Mouse (Mus musculus) megakaryocyte-erythroid progenitor cell, adult 5-6 weeks (primary cell): ENCODE results near the gene C1qtnf1. TPM values are rescaled to one million over a fixed set of nuclear protein-coding genes. Genes with fewer than 3 reads are reported as not detected.
A peak's percentile ranks its signal among the peaks of the same experiment; 100 is the strongest.

Source experiments
- ATAC-seq: replicated peaks from 2 replicates; pipeline ENCODE4 v1.8.0; 2016; ENCODE audit warnings: mild to moderate bottlenecking, inconsistent platforms; ENCODE audit not compliant: severe bottlenecking, poor library complexity, low FRiP score, low TSS enrichment
- total RNA-seq, 2 experiments: library from RNA; stranded (forward) in 1 of 2; stranded (reverse) in 1 of 2; fragments of 200-1000, 215-1000 nt in 1 of 2; fragments of >200 nt in 1 of 2; fragmentation: Nextera tagmentation in 1 of 2; gene quantifications; 2 replicates each; pipeline ENCODE4 v1.2.3; 2014 to 2017

The C1qtnf1 gene
- total RNA-seq, 2 experiments from 2014 or later: not detected

DNA sequence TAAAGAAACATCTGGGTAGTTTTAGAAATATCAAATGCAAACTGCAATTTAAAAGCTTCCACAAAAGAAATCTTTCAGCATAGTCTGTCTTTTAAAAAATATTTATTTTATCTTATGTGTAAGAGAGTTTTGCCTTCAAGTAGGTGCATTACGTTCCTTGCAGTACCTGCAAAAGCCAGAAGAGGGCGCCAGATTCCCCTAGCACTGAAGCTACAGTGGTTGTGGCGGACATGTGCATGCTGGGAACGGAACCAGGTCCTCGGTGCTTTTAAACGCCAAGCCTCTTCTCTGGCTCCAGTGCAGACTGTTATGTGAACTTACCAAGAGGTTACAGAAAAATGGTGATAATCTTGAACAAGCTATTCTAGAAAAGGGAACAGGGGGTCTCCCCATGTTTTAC, 32.3 kb downstream of the C1qtnf1 start:
- ATAC-seq: no peak

DNA sequence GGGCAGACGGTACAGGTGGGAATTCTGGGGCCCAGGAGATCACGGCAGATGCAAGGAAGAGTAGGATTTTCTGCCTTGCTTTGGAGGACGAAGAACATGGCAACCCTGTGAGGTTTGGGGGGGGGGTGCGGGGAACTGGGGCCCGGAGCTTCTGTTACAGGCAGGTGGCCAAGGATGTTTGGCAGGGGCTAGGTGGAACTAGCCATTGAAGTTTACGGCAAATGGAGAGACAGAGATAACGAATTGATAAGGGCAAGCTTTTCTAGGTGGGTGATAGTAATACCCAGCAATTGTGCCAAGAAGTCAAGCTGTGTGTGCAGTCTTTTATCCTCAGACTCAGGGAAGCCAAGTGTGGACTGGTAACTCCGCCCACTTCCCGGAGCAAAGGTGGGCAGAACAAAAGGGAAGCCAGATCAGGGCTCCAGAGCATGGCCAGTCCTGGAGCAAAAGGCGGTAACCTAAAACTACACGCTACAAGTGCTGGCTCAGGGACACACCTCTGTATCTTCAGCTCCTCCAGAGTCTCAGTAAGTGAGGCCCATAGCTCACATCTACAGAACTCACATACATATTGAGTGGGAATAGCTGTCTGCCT, 39.5 kb downstream of the C1qtnf1 start:
- ATAC-seq: peak; percentile 66

DNA sequence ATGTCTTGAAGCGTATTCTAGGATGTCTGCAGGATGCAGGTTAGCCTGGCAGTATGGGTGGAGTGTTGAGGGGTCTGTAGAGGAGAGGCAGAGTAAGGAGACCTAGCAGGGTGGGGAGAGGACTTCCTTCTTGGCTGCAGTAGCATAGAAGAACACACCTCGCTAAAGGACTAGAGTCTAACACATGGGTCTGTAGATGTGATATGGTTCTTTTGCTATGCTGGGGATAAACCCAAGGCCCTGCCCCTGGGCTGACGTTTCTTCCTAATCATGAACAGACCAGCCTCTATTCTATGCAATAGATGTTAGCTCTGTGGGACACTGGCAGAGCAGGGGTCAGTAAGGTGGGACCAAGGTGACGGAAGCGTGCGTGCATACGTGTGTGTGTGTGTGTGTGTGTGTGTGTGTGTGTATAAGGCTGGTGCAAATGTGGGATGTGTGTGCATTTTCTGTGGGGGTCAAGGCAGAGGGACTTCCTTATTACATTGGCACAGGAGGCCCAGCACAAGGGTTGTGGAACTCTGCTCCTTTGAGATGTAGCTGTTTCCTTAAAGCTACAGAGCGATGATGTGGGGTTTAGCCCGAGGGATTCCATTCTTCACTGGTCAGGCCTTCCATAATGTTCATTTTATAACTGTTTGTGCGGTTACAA, 41.6 kb downstream of the C1qtnf1 start:
- peak; percentile 29 for ATAC-seq

DNA sequence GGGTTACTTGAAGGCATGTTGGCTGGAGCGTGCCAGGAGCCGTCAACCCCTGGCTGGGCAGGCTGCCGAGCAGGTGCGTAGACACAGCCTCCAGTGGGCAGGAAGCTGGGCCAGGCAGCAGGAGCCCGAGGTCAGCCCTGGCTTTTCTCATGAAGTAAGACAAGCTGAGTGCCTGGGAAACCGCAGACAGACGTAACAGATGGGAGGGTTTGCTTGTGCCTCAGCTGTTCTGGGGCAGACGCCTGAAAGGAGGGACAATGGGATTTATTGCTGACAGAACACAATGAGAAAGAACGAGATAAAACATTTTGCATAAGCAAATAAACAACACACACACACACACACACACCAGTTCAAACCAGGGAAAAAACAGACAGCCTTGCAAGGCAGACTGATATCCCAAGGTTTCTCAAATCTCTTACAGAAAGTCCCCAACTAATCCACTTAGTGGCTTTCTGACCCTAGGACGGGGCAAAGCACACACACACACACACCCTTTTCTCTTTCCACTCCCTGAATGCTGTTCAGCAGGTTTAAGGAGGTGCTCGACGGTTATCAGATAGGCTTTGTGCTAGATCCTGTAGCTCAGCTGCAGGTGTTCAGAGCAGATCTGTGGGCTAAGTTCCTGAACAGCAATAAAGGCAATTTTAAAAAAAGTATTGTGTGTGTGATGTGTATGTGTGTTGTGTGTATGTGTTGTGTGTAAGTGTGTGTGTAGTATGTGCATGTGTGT, 42.4 kb downstream of the C1qtnf1 start:
- ATAC-seq: peak; percentile 75

DNA sequence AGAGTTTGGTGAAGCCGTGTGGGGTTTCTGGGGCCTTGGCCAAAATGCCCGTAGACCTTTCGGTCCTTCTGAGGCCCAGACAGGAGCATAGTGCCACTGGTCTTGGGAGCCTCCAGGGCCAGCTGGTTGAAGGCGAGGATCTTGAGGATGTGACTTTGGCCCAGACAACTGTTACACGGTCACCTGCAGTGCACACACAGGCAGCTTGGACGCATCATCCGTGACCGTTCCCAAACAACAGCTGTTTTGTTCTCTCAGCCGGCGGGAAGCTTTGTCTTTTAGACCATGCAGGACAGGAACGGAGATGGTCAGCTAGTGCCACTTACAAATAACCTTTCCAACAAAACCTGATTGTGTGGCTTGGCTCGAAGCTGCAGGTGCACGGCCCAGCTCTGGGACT, 43.7 kb downstream of the C1qtnf1 start:
- ATAC-seq: no peak

DNA sequence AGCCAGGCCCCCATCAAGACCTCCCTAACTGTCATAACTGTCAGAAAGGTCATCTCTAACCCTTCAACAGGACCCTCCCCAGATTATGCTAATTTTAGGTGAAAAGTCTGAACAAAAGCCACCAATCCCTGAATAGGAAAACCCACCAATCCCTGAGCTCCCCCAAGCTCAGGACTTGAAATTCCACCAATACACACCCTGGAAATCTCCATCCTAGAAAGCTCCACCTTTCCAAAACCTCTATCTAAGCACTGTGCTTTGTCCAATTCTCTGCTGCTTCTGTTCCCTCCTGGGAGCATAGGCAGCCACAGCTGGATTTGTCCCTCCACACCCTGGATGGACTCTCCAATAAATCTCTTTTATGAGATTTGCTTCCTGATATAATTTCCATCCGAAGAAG, 45.2 kb downstream of the C1qtnf1 start:
- ATAC-seq: no peak

DNA sequence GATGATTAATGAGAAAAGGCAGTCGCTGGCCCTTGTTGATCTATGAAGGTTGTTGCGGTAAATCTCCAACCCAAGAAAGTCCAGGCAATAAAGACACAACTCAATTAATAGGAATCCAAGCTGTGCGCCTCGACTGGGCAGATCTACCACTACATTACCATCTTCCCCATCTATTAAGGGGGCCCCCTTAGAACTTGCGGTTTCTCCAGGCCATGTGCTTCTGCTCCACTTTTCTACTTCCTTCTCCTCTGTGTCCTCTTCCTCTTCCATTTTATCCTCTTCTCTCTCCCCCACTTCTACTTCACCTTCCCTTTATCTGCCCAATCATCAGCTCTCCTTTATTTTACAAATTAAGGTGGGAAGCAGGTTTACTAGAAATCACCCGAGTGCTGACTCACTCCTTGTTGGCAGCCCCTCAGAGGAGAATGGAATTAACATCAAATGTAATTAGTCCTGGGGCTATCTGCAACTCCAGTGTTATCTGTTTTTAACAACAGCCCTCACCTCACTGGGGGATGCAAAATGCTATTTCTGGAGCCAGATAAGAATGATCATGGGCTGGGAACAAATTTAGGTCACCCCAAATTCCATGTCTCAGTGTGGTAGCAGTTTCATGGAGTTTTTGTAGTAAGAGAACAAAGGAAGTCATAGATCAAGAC, 46.0 kb downstream of the C1qtnf1 start:
- ATAC-seq: no peak

DNA sequence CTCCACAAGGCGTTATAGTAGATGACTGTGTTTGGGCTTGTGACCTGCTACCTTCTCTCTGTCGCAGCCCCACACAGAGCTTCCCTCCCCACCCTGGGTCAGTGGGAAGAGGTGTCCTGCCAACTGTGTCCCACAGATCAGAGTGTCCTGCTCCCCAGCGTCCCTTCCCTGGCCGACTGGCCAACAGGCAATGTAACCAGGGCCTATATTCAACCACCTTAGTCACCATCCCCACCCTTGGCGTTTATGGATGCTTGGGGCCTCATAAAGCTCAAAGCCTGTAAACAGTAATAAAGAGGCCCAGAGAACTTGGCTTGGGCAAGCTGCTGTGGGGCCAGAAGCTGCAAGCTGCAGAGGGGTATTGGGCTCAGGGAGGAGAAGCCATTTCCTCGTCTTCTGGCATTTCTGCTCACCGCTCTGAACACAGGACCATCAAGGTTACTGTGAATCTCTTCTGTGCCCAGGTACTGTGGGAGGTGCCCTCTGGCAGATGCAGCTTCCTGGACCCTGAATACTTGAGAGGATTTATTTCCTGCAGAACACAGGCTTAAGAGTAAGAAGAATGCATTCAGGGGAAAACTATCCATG, 47.6 kb downstream of the C1qtnf1 start:
- no peak for ATAC-seq

DNA sequence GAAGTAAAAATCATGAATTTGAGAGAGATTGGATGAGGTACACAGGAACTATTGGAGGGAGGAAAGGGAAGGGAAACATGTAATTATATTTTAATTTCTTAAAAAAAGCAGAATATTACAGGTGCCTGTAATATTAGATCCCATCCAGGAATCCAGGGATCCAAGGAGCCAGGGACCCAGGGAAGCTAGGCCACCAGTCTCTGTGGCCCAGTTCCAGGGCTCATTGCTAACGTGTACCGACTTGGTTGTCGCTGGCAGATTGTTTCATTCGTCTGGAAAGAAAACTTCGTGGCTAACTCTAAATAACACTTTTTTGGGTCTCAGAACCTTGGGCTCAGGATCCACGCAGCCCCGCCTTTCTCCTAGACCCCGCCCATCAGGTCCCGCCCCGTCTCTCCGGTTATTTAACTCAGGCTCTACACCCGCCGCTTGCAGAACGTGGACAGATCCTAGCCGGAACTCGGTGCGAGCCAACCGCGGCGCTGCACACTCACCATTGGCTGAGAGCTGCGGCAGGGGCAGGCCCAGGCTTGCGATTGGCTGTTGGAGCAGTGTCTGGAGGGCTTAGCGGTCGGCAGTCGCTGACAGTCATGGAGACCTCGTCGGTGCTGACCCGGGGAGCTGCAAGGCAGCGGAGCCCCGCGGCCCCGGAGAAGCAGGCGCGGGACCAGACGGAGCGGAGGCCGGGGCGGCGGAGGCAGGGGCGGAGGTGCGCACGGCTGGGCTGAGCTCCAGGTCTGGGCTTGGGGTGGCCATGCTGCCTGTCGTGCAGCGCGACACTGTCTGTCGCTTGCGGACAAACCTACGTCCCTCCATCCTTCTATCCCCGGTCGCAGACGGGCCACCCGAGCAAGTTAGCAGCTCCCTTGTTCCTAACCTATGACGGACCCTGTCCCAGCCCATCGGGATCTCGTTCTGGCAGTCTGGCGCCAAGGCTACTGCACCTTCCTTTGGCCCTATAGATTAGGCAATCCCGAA, 48.7 kb downstream of the C1qtnf1 start, which contains the start of gene Engase:
Gene Engase, plus strand, starts transcription at position 434 of the 978 bp plus-strand sequence.
- ATAC-seq: peak; percentile 99

DNA sequence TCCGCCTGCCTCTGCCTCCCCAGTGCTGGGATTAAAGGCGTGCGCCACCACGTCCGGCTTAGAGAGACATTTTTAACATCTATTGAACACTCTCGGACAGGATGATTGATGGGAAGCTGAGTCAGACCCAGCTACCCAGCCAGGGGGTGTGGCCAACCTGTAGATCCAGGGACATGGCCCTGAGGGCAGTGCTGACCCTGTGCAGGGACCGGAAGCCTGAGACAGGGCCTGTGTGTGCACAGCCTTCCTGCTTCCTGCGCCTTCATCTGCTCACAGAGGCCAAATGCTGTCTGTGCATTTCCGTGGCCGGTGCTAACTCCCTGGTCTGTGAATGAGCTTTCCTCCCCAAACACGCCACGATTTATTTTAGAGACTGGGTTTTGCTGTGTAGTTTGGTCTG, 51.8 kb downstream of the C1qtnf1 start:
- no peak for ATAC-seq

DNA sequence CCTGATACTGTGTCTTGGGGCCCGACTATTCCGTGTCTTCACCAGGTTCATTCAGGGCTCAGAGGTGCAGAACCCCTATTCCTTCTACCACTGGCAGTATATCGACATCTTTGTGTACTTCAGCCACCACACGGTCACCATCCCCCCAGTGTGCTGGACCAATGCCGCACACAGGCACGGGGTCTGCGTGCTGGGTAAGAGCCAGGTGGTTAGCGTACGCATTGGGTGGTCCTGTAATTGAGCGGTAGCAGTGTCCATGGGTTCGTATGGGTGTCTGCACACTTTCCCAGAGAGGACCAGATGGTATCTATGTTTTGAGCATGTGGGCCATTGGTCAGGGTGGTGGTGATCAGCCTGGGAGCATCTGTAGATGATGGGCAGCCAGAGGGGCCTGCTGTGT, 53.2 kb downstream of the C1qtnf1 start:
- no peak for ATAC-seq

DNA sequence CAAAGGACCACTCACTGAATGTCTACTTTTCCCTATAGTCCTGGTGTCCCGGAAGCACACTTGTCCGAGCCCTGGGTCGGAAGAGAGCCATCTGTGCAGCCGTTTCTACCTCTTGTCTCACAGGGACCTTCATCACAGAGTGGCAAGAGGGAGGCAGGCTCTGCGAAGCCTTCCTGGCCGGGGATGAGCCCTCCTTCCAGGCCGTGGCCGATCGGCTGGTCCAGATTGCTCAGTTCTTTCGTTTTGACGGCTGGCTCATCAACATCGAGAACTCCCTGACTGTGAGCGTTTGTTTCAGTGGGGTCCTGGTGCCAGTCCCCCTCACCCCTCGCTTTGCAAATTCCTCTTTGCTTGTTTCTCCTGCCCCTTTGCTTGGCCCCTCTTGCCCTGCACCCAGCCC, 53.7 kb downstream of the C1qtnf1 start:
- ATAC-seq: no peak

DNA sequence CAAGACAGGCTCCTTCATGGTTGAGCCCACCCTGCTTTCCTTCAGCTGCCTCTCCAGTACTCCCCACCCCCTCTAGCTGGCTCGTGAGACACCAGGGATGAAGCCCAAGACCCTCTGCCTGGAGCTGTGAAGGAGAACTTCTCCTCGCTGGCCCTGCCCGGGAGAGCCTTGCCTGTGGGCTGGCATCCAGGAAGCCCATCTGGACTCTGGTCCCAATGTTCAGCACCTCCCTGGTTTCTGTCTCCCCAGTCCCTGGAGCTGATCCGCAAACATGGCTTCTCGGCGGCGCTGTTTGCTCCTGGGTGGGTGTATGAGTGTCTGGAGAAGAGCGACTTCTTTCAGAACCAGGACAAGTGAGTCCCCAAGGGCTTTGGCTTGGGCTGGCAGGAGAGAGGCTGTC, 56.2 kb downstream of the C1qtnf1 start:
- ATAC-seq: no peak

DNA sequence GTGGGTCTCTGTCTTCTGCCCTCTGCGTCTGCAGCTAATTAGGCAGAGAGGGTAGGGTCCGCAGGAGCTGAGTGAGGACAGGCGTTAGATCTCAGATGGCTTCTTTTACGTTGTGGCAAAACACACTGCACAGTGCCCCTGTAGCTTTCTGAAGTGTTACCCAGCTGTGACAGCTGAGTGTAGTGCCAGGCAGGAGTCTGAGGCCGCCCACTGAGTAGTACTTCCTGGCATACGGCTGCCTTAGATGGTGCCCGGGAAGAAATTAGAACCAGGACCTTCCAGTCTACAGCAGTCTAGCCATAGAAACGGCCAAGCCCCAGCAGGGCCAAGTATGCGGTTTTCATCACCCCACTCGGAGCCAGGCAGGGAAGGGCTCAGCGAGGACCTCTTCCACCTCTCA, 57.3 kb downstream of the C1qtnf1 start:
- no peak for ATAC-seq

DNA sequence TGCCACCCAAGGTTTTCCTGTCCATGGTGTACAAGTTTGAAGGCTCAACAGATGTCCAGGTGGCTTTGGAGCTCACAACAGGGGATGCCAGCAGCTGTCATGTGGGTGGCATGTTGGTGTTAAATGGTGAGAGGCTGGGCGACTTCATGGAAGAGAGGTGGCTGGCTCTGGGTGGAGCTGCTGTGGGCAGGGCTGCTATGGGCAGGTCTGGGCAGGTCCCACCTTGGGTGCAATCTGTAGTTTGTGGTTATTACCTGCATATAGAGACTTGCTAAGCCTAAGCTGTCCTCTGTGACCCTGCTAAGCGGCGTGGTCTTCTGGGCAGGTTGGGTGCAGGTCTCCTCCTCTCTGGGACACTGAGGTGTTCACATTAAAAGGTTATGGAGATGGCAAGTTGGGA, 57.8 kb downstream of the C1qtnf1 start:
- no peak for ATAC-seq

DNA sequence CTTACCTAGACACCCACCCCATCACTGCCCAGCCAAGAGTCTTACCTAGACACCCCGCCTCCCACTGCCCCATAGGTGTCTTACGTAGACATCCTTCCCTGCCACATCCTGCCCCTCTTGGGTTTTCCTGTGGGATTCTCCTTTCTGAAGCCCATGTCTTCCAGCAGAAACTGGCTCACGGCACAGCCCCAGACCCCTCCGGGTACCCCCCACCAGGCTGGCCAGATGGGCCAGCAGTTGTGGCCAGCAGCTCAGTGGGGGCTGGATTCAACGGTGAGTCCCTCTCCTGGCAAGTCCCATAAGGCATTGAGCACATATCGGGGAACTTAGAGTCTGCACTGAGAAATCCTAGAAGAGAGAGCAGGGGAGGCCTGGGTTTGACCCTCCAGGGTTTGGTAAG, 58.3 kb downstream of the C1qtnf1 start:
- no peak for ATAC-seq

DNA sequence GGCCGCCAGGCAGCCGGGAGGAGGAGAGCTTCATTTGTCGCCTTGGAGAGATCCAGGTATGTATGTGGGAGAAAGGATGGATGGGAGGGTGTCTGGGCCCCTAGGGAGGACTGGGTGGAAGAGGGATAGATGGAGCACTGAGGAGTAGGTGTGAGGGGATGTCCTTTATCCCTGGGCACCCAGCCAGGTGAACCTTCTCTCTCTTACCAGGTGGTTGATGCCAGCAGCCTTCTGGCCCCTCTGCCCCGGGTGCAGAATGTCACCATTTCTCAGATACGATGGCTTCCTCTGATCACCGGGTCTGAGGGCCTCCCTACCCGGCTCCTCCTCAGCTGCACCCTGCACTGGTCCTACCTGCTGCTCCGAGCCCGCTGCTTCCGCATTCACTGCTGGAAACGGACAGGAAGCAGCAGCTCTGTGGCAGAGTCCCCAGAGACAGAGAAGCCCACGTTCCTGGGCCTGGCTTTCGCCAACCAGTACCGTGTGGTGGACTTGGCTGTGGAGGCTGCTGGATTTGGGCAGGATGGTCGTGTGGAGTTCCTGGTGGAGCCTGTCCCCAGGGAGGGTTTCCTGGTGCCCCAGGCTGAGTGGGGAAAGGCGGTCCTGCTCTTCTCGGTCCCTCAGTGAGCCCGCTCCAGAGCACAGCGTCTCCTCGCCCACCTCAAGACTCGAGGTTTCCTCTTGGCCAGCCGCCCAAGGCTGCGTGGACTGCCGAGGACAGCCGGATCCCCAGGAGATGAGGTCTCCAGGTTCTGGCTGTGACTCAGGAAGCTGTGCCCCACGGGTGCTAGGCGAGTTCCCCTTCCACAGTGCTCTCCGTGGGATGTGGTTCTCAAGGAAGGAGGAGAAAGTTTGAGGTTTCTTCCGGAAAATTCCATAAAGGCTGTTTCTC, 59.1 kb downstream of the C1qtnf1 start:
- no peak for ATAC-seq
